Mouse (Mus musculus): ENCODE results near the gene Sult2a7.

Gene Sult2a7

GRCm38 (mm10) chr7:14494130-14494529 lies at the start of gene Sult2a7:
Gene Sult2a7, minus strand, starts transcription at chr7:14494230.
- no peak for DNase-seq (ENCODE audit: low spot score)

GRCm38 (mm10) chr7:14525280-14525679 lies 31.2 kb upstream of the Sult2a7 start:
- DNase-seq (ENCODE audit: low spot score), result no peak

GRCm38 (mm10) chr7:14522636-14523035 lies 28.6 kb upstream of the Sult2a7 start:
- no peak for DNase-seq (ENCODE audit: low spot score)

GRCm38 (mm10) chr7:14518301-14518700 lies 24.3 kb upstream of the Sult2a7 start:
- no peak for DNase-seq (ENCODE audit: low spot score)

GRCm38 (mm10) chr7:14492886-14493285 lies 1.1 kb downstream of the Sult2a7 start:
- no peak for DNase-seq (ENCODE audit: low spot score)

- no peak for DNase-seq (ENCODE audit: low spot score)
Measured at GRCm38 (mm10) chr7:14446534-14446933, 47.5 kb downstream of the Sult2a7 start, which contains the start of gene Sult2a8. Gene Sult2a8, minus strand, starts transcription at chr7:14446769.

GRCm38 (mm10) chr7:14439581-14439980 lies 54.4 kb downstream of the Sult2a7 start:
- DNase-seq (ENCODE audit: low spot score), result no peak

- DNase-seq (ENCODE audit: low spot score), result no peak
Measured at GRCm38 (mm10) chr7:14438484-14438883, 55.5 kb downstream of the Sult2a7 start.

GRCm38 (mm10) chr7:14438029-14438428 lies 56.0 kb downstream of the Sult2a7 start:
- no peak for DNase-seq (ENCODE audit: low spot score)

Measured in urinary bladder, postnatal 14 days (tissue).